Mouse (Mus musculus) embryo, embryonic 11 days (tissue): ENCODE measurements at regions not wholly inside any gene's neighbourhood (a gene's known extent, or its start where the extent isn't known, plus 50 kb on each side); places are given as distances from the start of the nearest gene placed in this dataset.

Source experiments
- DNase-seq: peaks from one replicate; pipeline ENCODE4 v3.0.0-alpha.2; 2015

DNA sequence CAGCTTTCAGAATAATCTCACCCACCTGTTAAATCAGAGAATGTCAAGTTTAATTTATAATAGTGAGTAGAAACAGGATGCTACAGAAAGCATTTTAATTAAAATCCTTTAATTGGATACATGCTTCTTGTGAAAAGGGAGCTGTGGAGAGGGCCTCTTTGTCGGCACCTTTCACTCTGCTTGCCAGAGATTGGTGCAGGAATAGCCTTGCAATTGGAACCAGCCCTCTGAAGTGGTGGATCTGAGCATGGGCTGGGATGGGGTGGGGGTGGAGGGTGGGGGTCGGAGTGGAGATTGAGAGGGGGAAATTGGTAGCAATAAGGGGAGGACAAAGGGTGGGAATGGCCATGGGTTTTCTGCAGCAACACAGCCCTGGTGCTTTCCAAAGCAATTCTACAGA, 207.2 kb downstream of the Tbx15 start:
- DNase-seq = peak; percentile 17

DNA sequence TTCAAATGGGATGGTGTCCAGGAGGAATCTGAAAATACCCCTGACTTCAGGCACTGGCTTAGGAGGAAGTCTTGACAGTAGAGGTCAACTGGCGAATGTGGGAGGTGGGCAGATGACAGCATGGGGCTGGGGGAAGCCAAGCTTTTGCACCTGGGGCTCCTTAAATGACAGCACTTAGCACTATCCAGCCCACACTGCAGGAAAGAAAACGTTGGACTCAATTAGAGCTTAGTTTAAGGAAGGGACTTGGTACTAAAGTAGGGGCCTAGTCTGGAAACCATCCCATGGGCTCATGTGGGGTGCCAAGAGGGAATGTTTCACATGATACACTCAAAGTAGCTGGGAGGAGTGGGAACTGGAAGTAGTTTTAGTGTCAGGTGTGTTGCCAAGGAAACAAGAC, 207.6 kb downstream of the Tbx15 start:
- DNase-seq = peak; percentile 4

DNA sequence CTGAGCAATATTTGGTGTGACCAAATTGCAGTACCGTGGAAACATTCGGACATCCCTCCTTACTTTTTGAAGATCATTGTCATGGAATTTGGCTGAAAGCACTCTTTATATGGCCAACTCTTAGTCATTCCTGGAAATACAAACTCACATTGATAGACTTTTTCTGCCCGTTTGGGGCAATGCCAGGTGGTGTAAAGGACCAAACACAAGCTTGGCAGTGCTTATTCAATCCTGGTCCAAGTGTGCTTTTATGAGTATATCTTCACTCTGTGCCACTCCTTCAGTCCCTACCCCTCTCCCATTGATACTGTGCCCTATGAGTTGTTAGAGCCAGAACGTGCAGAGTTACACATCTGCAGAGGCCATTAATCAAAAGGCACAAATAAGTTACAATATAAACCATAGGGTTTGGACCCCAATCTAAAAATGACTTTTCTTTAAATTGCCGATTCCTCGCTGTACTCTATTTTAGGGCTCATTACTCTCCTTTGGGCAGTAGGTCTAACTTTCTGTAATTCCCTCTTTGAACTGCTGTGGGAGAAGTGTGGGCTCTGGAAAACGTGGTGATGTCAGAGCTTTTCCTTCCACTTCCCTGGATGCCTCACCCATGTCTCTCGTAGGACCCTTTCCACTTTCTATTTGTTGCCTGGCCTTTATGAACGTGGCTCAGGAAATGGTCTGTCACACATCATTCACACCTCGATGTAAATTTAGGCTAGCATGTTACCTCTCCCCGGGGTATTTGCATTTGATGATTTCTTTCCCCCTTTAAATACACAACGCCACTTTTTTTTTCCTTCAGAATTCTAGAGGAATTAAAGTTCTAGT, 219.1 kb downstream of the Tbx15 start:
- no peak for DNase-seq

DNA sequence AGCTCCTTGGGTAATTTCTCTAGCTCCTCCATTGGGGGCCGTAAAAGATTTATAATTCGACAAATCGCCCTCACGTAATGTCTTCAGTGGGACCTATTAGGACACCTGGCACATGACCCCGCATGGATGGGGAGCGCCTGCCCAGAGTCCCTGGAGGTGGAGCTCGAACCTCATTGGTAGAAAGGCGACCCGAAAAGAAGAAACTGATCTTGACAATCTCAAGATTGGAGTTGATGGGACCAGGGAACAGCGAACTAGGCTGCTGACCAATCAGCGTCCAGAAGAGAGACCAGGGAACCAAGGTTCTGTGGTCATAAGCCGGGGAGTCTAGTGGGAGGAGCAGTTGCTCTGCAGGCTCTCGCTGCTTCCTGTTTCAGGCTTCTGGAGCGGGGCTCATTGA, 259.8 kb downstream of the Tbx15 start:
- DNase-seq = no peak

DNA sequence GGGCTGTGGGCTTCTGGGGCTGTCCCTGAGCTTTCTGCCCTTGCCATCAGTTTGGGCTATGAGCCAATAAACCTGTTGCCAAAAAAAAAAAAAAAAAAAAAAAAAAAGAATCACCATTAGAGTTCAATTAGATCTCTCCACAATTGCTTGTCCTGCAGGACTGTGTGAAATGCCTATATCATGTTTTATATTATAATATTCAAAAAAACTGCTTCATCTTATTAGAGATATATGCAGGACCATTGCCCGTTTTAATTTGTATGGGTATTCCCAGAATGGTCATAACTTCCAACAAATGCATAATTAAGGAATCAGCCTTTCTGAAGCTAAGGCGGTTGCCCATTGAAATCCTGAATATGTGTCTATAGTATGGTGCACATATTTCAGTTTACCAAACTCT, 264.6 kb downstream of the Tbx15 start:
- DNase-seq = no peak

DNA sequence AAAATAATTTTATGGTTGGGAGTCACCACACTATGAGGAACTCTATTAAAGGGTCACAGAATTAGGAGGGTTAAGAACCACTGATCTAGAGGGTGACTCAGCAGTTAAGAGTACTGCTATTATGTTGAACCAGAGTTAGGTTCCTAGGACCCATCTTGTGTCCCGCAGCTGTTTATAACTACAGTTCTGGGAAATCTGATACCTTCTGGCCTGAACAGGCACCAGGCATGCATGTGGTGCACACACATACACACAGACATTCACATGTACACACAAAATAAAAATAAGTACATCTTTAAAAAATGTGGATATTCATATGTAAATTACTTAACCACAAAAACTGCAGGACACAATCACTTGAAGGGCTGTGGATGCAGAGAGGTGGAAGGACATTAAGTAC, 272.1 kb downstream of the Tbx15 start:
- DNase-seq = no peak

DNA sequence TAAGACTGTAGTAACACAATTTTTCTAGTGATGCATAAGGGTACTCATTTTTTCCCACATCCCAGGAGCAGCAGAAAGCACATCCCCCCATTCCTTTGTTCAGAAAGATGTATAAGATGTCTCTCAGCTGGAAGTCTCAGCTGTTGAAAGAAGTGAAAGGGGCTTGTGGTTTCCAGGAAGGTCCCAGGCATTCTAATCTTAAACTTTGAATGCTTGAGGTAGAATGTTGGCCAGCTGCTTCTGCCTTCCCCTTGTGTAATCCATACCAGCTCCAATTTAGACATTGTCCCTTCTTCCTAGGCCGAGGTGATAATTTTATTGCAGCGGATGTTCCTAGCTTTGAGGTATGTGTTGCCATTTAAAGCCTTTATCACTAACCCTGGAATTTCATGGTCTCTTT, 272.8 kb downstream of the Tbx15 start:
- no peak for DNase-seq

DNA sequence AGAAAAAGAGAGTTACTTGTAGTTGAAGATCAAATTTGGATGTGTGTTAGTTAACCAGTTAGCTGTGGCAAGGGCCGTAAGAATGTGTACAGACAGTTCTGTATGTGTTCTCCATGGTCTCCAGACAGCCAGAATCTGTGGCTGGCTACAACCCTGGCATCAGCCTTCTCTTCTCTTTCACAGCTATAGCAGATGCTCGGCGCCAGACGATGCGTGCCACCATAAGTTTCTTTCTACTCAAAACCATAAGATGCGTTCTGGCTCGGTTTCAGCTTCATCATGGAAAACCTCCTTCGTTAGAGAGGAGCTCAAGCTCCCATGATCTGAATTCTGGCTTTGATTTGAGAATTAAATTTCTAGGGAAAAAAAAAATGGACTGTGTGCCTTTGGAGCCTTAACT, 275.6 kb downstream of the Tbx15 start:
- DNase-seq = no peak

DNA sequence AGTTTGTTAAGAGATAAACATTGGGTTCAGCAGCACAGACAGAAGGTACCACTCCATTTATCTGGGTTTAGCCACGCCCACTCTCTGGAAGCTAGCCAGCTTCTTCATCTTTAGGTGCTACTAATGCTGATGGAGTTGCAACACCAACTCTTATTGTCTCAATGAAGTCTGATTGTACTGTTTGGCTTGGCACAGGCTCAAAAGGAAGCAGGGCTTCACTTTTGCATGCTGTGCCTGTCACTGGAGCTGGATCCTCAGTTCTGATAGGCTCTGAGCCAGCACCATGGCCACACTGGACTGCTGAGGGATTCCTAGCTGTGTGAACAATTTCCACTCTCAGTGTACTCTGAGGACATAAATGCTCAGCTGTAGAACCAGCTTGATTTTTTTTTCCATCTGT, 320.7 kb downstream of the Tbx15 start:
- no peak for DNase-seq

DNA sequence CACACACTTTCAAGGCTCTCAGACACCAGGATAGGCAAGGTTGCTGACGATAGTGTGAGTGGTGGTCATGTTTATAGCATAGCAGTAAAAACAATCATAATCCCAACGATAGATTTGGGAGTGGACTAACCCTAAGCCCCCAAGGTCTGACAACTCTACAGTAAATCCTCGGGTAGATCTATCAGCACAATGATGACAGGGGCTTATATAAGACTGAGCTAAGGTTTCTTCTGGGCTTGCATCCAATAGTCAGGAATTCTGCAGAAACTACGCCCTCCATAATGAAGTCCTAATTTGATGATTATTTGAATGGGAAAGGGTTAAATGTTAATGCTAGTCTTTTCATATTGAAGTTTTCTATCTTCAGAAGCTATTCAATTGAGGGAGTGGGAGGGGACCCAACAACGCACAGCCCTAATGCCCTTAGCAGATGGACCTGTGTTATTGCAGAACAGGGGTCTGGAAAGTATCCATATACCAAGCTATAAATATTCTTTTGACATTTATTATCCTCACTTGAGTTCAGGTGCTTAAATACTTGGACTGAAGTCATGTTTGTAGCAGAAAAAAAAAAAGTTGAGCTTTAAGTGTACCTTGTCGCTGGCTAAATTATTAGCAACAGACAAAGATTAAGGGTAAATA, 311.8 kb upstream of the Spag17 start:
- peak; percentile 23 for DNase-seq

DNA sequence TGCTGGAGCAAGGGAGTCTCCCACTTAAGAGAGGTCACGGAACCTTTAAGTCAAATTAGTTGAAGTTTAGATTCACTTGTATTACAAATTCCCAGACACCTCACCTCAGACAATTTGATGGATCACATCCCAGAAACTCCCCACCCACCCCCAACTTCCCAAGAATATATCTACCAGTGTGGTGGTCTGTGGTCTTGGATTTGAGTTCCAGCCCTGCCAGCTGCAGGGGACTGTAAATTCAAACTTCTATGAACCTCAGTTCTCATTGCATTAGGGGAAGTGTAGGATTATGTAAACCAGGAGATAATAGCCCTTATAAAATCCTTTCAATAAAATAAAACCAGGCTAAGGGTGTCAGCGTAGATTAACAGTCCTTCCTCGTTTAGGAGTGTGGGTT, 311.2 kb upstream of the Spag17 start:
- DNase-seq = peak; percentile 10

DNA sequence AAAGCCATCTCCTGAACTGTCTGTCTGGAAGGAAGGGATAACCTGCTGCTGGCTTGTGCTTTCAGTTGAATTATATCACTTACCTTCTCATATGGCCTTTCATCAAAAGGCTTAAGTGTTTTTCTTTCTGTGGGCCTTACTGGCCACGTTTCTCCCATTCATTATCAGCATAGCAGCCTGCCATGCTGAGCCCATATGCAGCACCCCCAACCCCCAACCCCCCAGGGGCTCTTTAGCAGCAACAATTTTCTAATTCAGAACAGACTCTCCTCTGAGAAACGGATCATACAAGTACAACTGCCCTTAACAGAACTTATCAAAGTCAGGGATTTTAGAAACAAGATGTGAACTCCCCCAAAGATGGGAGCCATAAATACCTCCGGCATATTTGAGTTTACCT, 282.5 kb upstream of the Spag17 start:
- peak; percentile 58 for DNase-seq

DNA sequence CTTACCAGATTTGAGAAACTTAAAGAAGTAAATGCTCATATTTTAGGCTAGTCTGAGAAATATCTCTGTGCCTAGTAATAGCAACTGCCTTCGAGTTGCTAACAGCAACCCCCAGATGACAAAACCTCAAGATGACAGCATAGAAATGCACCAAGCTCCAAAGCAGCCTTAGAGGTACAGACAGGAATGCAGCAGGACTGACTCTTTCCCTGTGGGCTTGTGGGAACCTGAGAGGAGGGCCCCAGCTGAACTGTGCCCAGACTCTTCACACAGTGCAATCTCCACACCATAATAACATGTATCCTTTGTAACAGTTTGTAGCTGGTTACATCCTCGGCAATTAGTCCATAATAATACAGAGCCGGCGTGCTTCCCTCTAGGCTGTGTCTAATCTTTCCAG, 252.9 kb upstream of the Spag17 start:
- no peak for DNase-seq

DNA sequence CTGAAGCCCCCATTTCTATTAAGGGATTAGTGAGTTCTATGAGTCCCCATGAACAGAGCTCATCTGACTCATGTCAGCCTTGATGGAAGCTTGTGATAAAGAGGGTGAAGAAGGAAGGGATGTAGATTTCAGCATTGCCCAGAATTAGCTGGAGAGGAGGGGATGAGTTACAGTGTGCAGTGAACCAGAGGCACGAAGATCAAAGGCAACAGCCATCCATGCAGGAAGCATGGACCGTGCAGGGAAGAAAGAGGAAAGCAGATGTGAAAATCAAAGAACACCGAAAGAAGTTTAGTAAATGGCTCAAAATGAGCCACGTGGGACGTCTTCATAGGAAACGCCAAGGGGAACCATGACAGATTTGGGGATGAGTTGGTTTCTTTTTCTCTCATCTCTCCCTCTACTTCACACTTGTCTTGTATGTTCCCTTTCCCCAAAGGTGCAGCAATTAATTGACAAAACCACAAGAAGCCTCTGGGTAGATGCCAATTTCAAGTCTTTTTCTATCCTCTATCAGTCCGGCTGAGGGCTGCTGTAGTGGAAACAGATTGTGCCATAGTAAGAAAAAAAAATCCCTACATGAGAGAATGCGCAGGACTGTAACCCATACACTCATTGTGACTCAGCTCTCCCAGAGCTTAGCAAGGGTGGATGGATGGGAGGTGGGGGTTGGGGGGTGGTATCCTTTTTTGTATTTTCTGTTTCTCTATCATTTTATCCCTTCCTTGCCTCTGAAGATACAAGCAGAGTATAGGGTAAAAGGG, 243.7 kb upstream of the Spag17 start:
- peak; percentile 38 for DNase-seq

DNA sequence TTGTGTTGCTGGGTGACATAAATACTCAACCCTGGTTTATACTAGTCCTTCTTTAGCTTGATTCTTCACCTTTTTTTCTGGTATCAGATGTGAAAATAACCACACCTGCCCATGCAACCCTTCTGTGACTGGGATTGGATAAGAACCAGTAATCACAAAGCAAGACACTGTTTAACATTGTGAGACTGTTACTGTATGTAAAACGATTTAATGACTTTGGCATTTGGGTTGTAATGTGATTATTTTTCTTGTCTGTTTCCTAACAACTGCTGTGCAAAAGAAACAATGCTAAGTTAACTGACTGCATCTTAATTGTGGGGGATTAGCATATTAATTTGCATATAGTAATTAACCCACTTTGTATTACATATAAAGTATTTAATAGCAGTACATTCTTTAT, 240.3 kb upstream of the Spag17 start:
- no peak for DNase-seq

DNA sequence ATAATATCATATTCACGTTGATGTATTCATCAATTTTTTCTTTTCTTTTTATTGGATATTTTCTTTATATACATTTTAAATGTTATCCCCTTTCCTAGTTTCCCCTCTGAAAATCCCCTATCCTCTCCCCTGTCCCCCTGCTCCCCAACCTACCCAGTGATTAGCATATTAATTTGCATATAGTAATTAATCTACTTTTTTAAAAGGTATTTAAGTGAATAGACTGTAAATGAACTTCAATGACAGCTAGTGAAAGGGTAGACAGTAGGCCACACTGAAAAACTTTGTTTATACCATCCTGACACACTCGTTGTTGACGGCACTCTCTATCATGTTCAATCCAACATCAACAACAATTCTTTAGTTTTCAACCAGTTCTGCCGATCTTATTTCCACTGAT, 239.9 kb upstream of the Spag17 start:
- no peak for DNase-seq

DNA sequence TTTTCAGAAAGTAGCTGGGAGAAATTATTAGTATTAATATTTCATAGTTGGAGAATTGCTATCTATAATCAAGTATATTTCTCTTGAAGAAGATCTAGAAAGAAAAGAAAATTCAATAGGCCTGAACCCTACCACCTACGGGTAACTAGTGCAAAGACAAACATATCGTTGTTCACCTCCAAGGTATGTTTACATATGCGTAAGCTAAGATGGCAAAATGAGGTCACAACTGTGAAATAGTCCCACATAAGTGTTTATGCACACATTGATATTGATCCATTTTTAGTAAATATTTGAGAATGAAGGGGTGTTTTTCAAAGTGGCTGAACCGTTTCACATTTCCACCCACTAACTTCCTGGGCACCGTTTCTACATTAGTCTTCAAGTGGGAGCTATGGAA, 227.6 kb upstream of the Spag17 start:
- no peak for DNase-seq

DNA sequence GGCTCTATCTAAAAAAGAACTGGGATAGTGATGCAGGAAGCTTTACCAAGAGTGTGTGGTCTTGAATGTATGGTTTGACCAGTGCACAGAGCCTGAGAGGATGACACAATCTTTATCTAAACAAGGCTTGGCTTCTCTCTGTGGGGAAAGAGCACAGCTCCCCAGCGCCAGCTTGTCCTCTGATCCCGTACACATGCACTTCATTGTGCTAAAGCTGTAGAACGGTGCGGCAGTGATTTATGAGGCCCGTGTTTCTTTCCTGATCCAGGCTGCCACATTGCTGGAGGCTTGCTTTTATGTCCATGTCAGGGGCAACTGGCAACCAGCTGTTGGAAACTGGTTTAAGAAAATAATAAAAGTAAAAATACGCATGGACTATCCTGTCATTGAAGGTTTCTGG, 221.4 kb upstream of the Spag17 start:
- DNase-seq = peak; percentile 65

DNA sequence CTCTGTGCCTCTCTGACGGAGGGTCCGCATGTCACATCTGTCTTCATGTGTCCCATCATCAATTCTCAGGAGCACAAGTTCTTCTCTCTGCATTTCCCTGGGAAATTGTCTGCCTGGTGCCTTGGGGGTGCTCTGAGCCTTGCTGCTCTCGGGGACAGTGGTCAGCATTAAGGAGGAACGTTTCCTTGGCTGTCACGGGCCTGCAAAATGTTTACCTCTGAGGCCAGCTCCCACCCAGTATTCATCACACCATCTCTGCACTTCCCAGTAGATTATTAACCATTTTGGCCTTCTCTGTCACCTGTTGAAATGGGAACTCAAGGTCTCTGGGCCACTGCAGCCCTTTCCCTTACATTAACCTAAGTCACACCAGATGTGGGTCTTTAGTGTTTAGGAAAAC, 219.8 kb upstream of the Spag17 start:
- no peak for DNase-seq

DNA sequence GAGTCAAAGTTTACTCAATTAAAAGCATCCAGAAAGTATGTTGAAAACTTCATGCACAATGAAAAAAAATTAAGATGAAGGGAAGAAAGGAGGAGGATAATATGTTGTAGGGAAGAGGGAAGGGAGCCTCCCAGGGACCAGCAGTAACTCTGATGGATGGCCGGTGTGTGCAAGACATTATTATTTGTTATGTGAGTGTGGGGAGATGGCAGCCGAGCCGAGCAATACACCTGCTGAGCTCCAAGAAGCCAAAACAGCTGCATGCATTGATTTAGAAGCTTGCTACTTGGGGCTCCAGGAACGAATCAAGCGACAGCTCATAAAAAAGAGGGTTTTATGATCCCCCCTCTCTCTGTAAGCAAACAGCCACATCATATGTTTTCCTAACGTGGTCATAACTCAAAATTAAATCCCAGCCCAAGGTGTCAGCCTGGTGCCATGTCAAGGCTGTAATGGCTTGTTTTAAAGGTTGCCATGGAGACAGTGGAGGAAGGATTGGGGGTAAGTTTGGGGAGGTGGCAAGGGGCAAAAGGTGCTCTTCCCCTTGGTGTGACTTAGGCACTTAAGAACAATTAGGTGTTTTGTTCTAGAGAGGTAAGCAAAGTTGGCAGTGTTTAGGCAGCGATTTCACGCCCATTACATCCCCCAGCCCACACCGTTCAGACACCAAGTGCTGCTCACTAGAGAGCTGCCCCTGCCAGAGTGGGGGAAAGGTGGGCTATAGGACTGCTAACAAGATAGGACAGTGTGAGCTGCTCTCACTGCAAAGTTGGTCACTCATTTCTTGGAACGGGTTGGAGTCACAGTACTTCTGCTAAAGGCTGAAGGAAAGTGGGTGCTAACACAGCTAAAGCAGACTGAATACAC, 219.1 kb upstream of the Spag17 start:
- DNase-seq = peak; percentile 57

DNA sequence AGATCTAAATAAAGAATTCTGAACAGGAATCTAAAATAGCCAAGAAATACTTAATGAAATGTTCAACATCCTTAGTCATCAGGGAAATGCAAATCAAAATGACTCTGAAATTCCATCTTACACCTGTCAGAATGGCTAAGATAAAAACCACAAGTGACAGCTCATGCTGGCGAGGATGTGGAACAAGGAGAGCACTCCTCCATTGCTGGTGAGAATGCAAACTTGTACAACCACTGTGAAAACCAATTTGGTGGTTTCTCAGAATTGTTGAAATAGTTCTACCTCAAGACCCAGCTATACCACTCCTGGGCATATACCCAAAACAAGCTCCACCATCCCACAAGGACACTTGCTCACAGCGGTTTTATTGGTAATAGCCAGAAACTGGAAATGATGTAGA, 211.1 kb upstream of the Spag17 start:
- no peak for DNase-seq

DNA sequence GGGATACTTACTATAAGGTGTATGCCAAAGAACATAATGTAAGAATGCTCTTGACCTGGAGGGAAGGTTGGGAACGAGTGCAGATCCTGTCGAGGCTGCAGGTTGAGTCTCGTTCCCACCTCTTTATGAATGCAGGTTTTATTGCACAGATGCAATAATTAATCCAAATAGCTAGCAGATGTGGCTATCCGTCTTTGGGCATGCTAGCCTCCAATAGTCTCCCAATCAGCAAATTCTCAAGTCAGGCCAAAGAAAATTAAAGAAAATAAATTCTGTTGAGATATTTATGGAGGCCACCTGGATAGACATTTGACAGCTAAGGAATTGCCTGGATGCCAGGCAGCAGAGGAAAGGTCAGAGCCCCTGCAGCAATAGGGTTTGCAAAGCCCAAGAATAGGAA, 175.7 kb upstream of the Spag17 start:
- peak; percentile 16 for DNase-seq

DNA sequence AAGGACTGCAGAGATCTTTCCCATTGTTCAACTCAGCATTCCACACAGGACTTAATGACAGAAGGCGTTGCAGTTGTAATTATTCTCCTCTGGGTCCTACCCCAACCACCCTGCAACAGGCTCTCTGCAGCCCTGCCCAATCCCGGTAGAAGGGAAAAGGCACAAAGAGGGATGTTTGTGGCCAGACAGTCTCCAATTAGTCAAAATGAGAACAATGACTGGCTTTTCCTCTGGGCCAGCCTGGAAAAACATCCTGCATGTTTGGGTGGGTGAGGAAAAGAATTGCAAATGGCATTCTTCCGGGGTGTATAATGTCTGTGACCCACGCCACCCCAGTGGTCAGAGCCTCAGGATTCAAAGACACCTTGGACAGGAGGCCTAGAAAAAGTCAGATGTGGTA, 168.8 kb upstream of the Spag17 start:
- no peak for DNase-seq
